Mouse (Mus musculus): ENCODE results near the gene 9130213A22Rik.

9130213A22Rik gene

DNA sequence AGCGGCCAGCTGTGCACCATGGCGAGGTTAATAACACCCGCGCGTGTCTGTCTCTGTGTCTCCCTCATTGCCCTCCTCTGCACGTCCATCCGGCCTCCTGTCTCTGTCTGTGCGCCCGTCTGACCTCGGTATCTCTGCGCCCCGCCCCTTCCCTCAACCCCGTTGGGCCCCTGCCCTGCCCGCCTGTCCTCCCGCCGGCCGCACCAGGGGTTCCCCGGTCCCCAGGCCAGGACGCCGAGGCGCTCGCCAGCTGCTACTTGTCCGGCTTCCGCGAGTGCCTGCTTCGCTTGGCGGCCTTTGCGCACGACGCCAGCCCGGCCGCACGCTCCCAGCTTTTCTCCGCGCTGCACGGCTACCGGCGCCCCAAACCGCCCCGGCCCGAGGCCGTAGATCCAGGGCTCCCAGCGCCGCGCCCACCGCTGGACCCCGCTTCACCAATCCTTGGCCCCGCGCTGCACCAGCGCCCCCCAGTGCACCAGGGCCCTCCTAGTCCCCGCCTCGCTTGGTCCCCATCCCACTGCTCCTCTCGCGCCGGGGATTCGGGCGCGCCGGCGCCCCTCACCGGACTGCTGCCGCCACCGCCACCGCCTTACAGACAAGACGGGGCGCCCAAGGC is at the start of gene 9130213A22Rik:
9130213A22Rik (minus strand) TSS at position 254 of the 616 bp plus-strand sequence.
- peak; percentile 80 for DNase-seq (ENCODE audit: low read depth, low spot score)

DNA sequence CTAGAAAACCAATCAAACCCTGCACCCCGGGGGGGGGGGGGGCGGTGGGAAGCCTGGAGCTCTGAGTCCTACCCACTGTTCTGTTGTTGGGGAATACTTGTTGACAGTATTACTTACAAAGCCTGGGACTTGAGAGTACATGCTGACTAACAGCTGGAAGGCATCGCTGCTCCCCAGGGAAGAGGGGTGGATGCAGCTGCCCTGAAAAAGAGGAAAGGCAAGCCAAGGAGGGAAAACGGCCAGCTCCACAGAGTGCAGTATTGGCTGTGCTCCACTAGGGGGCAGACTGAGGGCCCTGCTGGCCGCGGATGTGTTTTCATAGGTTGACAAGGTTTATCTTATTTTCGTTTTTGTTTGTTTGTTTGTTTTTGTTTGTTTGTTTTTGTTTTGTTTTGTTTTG is 49.2 kb upstream of the 9130213A22Rik start:
- DNase-seq (ENCODE audit: low read depth, low spot score): peak; percentile 51

DNA sequence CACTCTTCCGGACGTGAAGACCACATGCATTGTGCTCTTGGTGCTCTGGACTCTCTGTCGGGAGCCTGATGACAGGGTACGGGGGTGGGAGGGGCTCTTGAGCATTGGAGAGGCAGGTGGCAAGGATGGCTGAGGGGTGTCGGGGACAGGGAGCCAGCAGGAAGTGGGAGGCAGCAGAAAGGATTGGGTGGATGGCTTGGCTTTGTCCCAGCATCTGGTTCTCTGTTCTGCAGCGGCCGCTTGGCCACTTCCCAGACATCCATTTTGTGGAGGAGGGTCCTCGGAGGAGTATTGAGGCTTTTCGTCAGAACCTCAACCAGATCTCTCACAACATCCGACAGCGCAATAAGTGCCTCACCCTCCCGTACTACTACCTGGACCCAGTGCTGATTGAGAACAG is 46.9 kb upstream of the 9130213A22Rik start:
- DNase-seq (ENCODE audit: low read depth, low spot score): no peak

DNA sequence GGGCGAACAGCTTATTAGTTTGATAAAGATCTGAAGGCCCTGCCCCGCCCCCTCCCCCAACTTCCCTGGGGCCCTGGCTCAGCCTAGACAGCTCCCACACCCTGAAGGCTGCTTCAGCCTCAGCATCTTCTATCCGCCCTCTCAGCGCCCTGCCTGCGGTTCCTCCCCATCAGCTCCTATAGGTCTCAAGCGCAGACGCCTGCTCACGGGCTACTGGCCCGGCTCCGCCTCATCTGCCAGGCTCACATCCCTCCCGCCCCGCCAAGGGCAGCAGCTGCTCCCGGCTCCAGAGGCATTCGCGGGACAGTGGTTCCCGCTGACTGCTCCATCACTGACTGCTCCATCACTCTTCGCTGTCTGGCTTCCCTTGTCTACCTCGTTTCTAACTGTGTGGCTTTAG is 34.4 kb upstream of the 9130213A22Rik start, which contains the start of gene Alox12b:
Alox12b (plus strand) TSS at position 190 of the 400 bp plus-strand sequence.
- no peak for DNase-seq (ENCODE audit: low read depth, low spot score)

DNA sequence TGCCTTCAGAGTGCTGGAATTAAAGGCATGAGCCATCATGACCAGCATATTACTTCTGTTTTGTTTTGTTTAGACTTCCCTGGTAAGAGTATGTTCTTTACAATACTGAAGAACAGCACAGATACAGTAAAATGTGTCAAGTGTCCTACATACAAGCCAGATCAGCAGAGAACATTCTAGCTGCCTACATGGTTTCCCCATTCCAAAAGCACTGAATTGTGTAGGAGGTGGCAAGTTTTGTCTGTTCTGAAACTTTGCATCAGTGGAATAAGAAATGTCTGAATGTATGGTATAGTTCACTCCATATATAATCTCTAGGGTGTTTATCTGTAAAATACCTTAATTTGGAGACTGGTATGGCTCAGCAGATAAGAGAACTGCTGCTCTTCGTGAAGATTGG is 33.0 kb upstream of the 9130213A22Rik start:
- no peak for DNase-seq (ENCODE audit: low read depth, low spot score)

DNA sequence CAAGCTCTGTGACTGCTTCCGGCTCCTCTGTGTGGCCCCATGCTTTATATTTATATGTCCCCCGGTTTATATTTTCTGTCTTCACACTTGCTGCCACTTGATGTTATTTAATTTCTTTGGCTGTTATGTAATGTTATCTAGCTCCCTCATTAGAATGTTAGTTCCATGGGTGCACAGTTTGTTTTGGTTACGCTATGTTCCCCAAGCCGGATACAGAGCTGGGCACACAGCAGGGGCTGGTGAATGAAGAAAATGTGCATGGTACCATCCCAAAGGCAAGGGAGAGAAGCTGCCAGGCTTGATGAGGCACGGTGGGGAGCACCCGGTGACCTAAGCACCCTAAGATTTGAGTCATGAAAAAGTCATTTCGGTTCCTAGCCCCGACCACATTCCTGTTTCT is 31.4 kb upstream of the 9130213A22Rik start:
- no peak for DNase-seq (ENCODE audit: low read depth, low spot score)

DNA sequence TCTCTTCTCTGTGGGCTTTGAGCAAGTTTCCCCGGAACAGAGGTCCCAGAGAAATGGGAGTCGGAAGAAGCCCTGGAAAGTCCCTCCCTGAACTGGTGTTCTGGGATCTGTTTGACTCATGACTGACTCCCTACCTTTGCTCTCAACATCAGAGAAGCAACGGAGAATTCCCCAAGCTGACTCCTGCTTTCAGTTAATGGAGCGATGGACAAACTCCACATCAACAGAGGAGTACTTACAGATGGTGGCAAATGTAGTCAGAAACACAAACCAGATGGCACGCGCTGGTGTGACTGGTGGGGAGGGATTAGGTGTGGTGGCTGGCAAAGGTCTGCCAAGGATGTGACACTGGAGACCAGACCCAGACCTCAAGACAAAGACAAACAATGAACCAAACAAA is 28.6 kb upstream of the 9130213A22Rik start:
- DNase-seq (ENCODE audit: low read depth, low spot score): no peak

DNA sequence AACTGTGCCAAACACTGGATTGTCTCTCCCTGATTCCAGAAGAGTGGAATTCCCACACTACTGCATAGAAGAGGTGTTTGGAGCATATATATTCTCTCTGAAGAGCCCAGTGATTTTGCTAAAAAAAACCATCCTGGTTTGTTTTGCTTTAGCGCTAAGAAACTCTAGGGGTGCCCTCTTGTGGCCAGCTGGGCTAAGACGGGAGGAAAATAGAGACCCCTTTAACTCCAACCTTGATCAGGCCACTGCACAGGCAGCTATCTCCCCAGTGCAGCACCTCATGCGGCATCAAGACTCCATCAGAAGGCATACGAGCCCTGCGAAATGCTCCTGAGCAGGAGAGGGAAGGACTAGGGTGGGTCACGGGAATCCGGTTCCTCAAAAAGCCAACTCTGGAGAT is 28.1 kb upstream of the 9130213A22Rik start:
- peak; percentile 79 for DNase-seq (ENCODE audit: low read depth, low spot score)

DNA sequence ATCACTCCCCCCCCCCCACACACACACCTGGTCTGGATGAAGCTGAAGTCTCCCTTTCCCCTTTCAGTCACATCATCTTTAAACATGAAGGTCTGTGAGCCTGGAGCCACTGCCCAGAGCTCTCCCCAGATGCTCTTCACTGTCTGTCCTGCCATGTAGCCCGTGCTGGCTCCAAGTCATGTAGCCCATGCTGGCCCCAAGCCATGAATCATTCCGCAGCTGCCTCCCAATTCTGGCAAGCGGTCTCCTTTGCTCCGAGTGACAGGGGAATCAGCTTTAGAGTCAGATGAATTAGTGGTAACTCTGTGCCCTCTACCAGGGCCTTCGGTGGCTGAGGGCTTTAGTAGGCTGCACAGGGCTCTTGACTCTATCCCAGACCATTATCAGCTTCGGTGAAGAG is 27.3 kb upstream of the 9130213A22Rik start:
- DNase-seq (ENCODE audit: low read depth, low spot score): no peak

DNA sequence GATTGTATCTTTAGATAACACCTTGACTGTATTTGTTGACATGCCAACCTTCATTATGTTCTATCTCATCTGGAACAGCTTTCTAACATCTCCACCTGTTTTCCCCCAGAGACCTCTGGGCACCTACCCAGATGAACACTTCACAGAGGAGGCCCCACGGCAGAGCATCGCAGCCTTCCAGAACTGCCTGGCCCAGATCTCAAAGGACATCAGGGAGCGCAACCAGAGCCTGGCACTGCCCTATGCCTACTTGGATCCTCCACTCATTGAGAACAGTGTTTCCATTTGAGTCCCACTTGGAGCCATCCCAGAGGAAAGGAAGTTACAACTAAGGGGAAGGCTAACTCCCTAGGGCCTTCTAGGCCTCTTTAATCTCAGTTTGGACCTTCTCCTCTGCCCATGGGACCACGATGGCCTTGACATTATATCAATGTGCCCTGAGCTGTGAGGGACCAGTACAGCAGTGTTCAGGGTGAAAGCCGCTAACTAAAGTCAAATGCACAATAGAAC is 26.1 kb upstream of the 9130213A22Rik start:
- DNase-seq (ENCODE audit: low read depth, low spot score): no peak

DNA sequence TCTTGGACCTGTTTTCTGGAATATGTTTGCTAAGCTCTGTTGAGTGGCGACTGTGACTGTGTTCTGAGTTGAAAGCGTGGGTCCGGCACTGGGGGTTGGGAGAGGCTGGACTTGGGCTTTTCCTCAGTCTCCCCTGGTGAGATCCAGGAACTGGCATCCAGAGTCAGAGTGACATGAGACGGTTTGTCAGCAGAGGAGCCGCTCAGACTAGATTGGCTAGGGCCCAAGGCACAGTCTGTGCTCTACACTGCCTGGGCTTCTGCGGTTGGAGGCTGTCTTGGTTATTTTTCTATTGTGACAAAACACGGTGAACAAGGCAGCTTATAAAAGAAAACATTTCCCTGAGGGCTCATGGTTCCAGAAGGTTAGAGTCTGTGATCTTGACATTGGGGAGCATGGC is 25.2 kb upstream of the 9130213A22Rik start:
- no peak for DNase-seq (ENCODE audit: low read depth, low spot score)

DNA sequence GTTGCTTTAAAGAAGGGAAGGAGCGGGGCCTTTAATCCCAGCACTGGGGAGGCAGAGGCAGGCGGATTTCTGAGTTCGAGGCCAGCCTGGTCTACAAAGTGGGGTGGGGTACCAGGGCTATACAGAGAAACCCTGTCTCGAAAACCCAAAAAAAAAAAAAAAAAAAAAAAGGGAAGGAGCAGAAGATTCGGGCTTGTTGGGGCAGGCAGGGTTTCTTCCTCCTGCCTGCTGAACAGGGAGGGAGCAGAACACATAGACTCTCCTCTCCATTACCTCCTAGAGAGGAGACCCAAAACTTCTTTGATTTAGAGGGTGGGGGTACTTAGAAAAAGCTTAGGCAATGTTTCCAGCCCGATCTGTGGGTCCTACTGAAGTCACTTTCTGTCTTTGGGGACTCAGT is 13.0 kb upstream of the 9130213A22Rik start:
- no peak for DNase-seq (ENCODE audit: low read depth, low spot score)

DNA sequence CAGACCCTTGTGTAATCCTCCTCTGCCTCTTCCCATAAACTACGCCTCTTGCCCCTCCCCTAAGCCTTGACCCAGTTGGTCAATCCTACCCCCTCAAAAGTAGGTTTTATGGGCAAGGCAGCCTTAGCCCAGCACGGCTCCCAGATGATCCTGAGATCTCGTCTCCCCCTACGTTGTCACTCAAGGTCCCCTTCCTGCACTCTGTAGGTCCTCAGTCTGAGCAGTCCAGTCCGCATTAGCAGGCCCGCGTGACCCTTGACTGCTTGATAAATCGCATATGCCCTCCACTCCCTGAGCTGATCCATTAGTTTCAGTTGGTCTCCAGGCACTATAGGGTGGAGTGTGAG is 12.2 kb upstream of the 9130213A22Rik start:
- DNase-seq (ENCODE audit: low read depth, low spot score): no peak

DNA sequence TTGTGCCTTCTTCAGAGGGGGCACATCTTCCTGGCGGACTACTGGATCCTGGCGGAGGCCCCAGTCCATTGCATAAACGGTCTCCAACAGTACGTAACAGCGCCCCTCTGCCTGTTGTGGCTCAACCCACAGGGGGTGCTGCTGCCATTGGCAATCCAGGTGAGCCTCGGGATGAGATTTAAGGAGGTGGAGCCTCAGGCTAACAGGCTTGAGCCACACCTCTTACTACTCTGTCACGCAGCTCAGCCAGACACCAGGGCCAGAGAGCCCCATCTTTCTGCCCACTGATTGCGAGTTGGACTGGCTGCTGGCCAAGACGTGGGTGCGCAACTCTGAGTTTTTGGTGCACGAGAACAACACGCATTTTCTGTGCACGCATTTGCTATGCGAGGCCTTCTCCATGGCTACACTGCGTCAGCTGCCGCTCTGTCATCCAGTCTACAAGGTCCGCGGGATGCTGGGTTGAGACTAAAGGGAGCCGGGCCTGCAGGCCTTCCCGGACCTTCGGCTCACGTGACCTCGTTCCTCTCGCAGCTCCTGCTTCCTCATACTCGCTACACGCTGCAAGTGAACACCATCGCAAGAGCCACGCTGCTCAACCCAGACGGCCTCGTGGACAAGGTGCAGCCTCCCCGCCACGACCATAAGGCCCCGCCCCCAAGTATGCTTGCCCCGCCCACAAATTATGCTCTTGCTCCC is 11.7 kb upstream of the 9130213A22Rik start:
- peak; percentile 92 for DNase-seq (ENCODE audit: low read depth, low spot score)

DNA sequence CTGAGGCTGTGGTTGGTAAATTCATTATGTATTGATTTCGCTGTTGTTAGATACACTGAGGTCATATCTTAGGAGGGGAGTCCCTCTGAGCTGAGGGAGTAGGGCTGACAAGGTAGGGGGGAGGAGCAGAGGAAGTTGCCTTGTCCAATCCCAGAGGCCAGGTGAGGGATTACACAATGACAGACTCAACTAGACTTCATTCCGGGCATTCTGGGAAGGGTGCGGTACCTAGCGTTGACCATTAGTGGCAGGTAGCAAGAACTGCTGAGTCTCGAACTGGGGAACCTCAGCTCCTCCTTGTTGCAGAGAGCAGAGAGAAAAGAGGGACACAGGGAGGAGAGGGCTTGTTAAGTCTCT is 11.2 kb upstream of the 9130213A22Rik start:
- peak; percentile 94 for DNase-seq (ENCODE audit: low read depth, low spot score)

DNA sequence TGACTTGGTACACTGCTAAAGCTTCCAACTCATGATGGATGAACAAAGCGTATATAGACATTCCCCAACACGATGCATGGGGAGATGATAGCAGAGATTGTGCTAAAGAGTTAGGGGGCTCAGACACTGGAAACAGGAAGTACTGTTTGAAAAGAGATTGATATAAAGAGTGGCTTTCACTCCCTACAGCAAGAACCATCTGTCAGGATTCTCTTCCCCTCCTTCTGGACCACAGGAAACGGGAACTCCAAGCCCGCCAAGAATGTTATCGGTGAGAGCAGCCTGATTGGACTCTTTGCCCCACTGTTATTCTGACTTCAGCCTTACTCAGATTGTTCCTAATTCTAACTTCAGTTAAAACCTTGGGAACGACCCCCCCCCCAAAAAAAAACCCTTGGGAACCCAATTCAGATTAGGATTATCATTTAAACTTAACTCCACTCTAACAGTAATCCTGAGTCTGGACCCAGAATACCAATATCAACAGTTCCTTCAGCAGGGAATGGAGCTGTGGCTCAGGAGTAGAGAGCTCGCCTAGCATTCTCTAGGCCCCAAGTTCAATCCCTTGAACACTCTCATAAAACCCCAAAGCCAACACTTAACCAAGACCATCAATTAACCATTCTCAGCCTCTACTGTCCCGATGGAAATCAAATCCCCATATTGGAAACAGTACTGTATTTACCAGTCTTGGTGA is 6.2 kb upstream of the 9130213A22Rik start:
- no peak for DNase-seq (ENCODE audit: low read depth, low spot score)

DNA sequence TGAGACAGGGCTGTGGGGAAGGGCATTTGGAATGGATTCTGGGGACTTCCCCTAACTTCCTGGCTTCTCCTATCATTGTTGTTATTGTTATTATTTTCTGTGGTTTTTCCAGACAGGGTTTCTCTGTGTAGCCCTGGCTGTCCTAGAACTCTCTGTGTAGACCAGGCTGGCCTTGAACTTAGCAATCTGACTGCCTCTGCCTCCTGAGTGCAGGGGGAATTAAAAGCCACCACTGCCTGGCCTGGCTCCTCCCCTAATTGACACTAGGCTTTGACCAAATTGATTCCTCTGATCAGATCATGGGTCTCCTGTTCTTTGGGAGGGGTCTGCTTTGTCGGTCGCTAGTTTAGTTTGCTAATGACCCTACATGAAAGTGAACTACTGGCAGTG is 4.3 kb upstream of the 9130213A22Rik start:
- DNase-seq (ENCODE audit: low read depth, low spot score): peak; percentile 32

DNA sequence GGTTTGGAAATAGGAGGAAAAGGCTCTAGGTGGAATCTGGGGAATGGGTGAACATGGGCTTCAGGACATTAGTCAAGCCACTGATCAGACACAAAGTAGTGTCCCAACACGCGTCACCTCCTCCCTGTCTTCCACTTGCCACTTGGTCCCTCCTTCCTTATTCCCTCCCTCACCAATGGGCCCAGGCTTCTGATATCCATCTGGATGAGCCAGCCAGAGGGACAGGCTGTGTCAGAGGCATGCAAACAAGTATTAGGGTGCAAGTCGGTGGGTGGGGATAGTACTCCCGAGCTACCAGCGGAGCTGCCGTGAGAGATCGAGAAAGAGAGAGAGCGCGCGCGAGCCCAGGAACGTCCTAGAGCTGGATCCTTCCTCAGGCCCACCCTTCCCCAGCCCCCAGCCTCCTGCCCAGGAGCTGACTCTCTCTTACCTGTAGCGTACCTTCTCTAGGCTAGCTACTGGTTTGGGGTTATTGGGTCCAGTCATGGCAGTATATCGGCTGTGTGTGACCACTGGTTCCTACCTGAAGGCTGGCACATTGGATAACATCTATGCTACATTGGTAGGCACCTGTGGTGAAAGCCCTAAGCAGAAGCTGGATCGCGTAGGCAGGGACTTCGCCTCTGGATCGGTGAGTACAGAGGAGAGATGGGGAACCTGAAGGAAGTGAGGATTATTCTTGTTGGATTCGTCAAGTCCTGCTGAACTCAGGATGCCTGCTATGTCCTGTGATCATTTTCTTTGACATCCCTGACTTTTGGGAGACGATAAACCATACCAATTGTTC is 3.7 kb upstream of the 9130213A22Rik start:
- DNase-seq (ENCODE audit: low read depth, low spot score): peak; percentile 24

DNA sequence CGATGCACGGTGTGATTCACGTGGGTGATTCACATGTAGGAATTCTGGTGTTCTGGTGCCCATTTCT is 3.3 kb upstream of the 9130213A22Rik start, which contains the start of gene Aloxe3:
Aloxe3 (plus strand) TSS at position 45 of the 67 bp plus-strand sequence.
- DNase-seq (ENCODE audit: low read depth, low spot score): no peak

DNA sequence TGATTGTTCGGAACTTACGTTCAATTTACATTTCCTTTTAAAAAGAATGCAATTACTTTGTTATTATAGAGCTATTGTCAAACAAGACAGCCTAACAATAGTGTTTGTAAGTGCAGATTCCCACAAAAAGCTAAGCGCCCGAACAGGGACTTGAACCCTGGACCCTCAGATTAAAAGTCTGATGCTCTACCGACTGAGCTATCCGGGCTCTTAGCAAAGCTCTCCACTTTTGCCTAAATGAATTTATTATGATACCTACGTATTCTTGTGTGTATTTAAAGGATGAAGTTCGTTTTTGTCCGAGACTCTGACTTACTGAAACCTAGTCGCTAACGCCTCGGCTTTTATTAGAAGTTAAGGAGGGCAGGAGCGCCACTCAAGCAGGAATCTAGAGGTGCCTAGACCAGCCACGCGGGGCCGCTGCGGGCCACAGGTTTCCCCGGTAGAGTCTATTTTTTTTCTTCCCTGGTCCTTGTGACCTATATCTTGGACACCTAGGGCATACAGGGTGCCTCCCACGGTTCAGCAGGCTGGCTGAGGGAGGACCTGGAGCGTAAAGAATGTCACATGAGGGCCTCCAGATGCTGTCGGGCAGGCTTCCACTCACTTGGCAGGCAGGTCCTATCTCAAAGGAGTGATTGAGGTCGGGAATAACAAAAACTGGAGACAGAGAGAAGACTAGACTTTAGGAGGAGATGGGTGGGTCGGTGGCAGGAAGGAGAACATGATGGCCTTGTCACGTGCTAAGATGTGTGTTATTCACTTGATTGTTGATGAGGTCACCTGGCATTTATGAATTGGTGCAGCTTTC is 2.9 kb upstream of the 9130213A22Rik start:
- peak; percentile 97 for DNase-seq (ENCODE audit: low read depth, low spot score)

DNA sequence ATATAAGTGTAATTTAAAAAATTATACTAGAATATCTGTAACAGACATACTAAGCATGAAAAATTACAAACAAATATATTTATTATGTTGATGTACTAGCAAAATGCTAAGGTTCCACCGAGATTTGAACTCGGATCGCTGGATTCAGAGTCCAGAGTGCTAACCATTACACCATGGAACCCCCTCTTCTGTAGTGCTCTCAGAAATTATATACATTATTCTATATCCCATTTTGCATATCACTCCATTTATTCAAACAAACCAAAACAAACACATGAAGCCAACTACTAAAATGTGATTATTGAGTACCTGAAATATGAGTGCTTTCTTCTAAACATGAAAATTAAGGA is 2.1 kb upstream of the 9130213A22Rik start:
- DNase-seq (ENCODE audit: low read depth, low spot score): no peak
